In genomic region chr4:104217336-104217735, GRCm38 (mm10) we compare ENCODE assay signal across 28 mouse cellular contexts.
DNase-seq lines count a peak whose midpoint lies in the region; ATAC-seq and TF ChIP-seq lines count a peak whose summit lies in the region.
"Had no signal": no experiment of that assay in that cellular context is flagged by ENCODE, and none has a peak within 500 bp of the region (broad histone marks: within the 10 kb centered on the region; RNA-seq: fewer than 3 reads in every experiment).

No protein-coding gene starts in this region.

- H3K4me2 ChIP-seq in hindbrain, embryonic 15.5 days: peak overlapping the region; percentile 15; the same call in 1 of the 2 replicates
- H3K4me2 ChIP-seq in midbrain, embryonic 15.5 days: 0 out of 2 replicates have a peak overlapping the region, but pooled peaks have one; percentile 11
- H3K4me2 ChIP-seq: embryonic facial prominence, embryonic 15.5 days; heart, embryonic 11.5 days; kidney, embryonic 15.5 days; limb, embryonic 12.5 days; liver, embryonic 15.5 days; lung, embryonic 15.5 days had no signal

- H3K36me3 ChIP-seq in hindbrain, embryonic 15.5 days: no peaks in the 10 kb centered on the region
- no peaks in the 10 kb centered on the region for H3K36me3 ChIP-seq in midbrain, embryonic 15.5 days (replicated peaks)
- H3K36me3 ChIP-seq: embryonic facial prominence, embryonic 10.5 days; embryonic facial prominence, embryonic 15.5 days; kidney, embryonic 15.5 days; limb, embryonic 12.5 days; liver, embryonic 15.5 days; lung, embryonic 15.5 days had no signal

- no peaks in the 10 kb centered on the region for H3K27me3 ChIP-seq in hindbrain, embryonic 15.5 days
- no peaks in the 10 kb centered on the region for H3K27me3 ChIP-seq in midbrain, embryonic 15.5 days (replicated peaks)
- H3K27me3 ChIP-seq: embryonic facial prominence, embryonic 15.5 days; kidney, embryonic 15.5 days; liver, embryonic 15.5 days; lung, embryonic 15.5 days; megakaryocyte, embryonic 14.5 days had no signal

- H3K9ac ChIP-seq in hindbrain, embryonic 15.5 days: no peak overlapping the region
- no peak overlapping the region for H3K9ac ChIP-seq in midbrain, embryonic 15.5 days
- H3K9ac ChIP-seq: embryonic facial prominence, embryonic 15.5 days; kidney, embryonic 15.5 days; limb, embryonic 12.5 days; liver, embryonic 15.5 days; lung, embryonic 15.5 days had no signal

- ATAC-seq in hindbrain, embryonic 15.5 days (ENCODE audit: low FRiP score, low read depth): no peak
- ATAC-seq in midbrain, embryonic 15.5 days (replicated peaks): peak; percentile 37; the same call in 1 of the 2 replicates
- ATAC-seq: CD4-positive, CD25-positive, alpha-beta regulatory T cell, adult 4 months had no signal

- H3K4me1 ChIP-seq in hindbrain, embryonic 15.5 days (replicated peaks): peaks cover 8% of the 10 kb centered on the region
- peaks cover 41% of the 10 kb centered on the region for H3K4me1 ChIP-seq in midbrain, embryonic 15.5 days
- H3K4me1 ChIP-seq: embryonic facial prominence, embryonic 15.5 days; liver, embryonic 15.5 days; lung, embryonic 15.5 days; megakaryocyte, embryonic 14.5 days had no signal

- peak; percentile 28 for DNase-seq in heart, adult 11 months
- no peak for DNase-seq in heart, adult 18-20 months
- DNase-seq in brain, embryonic 14.5 days (ENCODE audit: low read depth): peak; percentile 66
- no peak for DNase-seq in heart, postnatal 25 days (ENCODE audit: low spot score)
- DNase-seq in spleen, postnatal 36 days (ENCODE audit: low spot score in 2 of 2): no peak
- no peak for DNase-seq in frontal cortex, postnatal 10 days (ENCODE audit: low spot score in 2 of 2)
- DNase-seq: adrenal gland, postnatal 36 days; cerebellum, adult 8-10 months; cerebellum, postnatal 25 days; gastrocnemius, postnatal 14 days; heart, postnatal 4 days; kidney, adult 18-20 months; kidney, postnatal 25 days; lung, postnatal 4 days; right cerebral cortex, postnatal 4 days; thymus, adult 2 months had no signal

- no peak for TF ChIP-seq POLR2A in brain, embryonic 14.5 days (IDR thresholded peaks at IDR 0.05; ENCODE audit: borderline replicate concordance, extremely low read depth, insufficient read depth, insufficient read length, poor library complexity, severe bottlenecking)

- no peak for TF ChIP-seq CTCF in brain, embryonic 14.5 days (IDR thresholded peaks at IDR 0.05; ENCODE audit: borderline replicate concordance, extremely low read depth, insufficient read depth, insufficient read length)

- WGBS in hindbrain, embryonic 15.5 days: 30% methylated on average over 4 of the region's 4 CpGs
- 12% methylated on average over 4 of the region's 4 CpGs for WGBS in midbrain, embryonic 15.5 days

- H3K4me3 ChIP-seq in hindbrain, embryonic 15.5 days: no peak overlapping the region
- no peak overlapping the region for H3K4me3 ChIP-seq in midbrain, embryonic 15.5 days
- H3K4me3 ChIP-seq: embryonic facial prominence, embryonic 10.5 days; embryonic facial prominence, embryonic 15.5 days; kidney, embryonic 15.5 days; left cerebral cortex, adult 2 months; limb, embryonic 12.5 days; liver, embryonic 15.5 days; lung, embryonic 15.5 days; megakaryocyte, embryonic 14.5 days had no signal

- no peaks in the 10 kb centered on the region for H3K9me3 ChIP-seq in hindbrain, embryonic 15.5 days
- H3K9me3 ChIP-seq in midbrain, embryonic 15.5 days: no peaks in the 10 kb centered on the region
- H3K9me3 ChIP-seq: embryonic facial prominence, embryonic 10.5 days; embryonic facial prominence, embryonic 15.5 days; kidney, embryonic 15.5 days; limb, embryonic 12.5 days; liver, embryonic 15.5 days; lung, embryonic 15.5 days had no signal

- no peak overlapping the region for H3K27ac ChIP-seq in hindbrain, embryonic 15.5 days (replicated peaks)
- peak overlapping the region; percentile 18 for H3K27ac ChIP-seq in midbrain, embryonic 15.5 days
- H3K27ac ChIP-seq: embryonic facial prominence, embryonic 10.5 days; embryonic facial prominence, embryonic 15.5 days; kidney, embryonic 15.5 days; left cerebral cortex, adult 2 months; limb, embryonic 12.5 days; liver, embryonic 15.5 days; lung, embryonic 15.5 days had no signal

- intact Hi-C loops in heart, postnatal 25 days (cut with DNase I): no loop called here

Comparison
In these comparisons a context has a peak if more than half of its experiments do, and no peak if none do; other contexts are left out.
1. DNase-seq: peak in heart, adult 11 months (single experiment) and brain, embryonic 14.5 days (single experiment); none in heart, adult 18-20 months (0 of 2), heart, postnatal 25 days (single experiment), spleen, postnatal 36 days (0 of 2) and frontal cortex, postnatal 10 days (0 of 2).